Mouse (Mus musculus) lung, postnatal 4 days (tissue): ENCODE results near the gene Ctla4.
A peak's percentile ranks its signal among the peaks of the same experiment; 100 is the strongest.

Source experiments
- DNase-seq, 2 experiments: peaks; one replicate each; pipeline ENCODE4 v3.0.0; 2021

Ctla4 gene

GRCm38 (mm10) chr1:60930397-60930796, 43.6 kb downstream of the Ctla4 start:
- DNase-seq: no peak

- no peak for DNase-seq
Measured at GRCm38 (mm10) chr1:60935968-60936581, 49.3 kb downstream of the Ctla4 start.

GRCm38 (mm10) chr1:60936963-60937711, 50.3 kb downstream of the Ctla4 start:
- DNase-seq: no peak

DNA sequence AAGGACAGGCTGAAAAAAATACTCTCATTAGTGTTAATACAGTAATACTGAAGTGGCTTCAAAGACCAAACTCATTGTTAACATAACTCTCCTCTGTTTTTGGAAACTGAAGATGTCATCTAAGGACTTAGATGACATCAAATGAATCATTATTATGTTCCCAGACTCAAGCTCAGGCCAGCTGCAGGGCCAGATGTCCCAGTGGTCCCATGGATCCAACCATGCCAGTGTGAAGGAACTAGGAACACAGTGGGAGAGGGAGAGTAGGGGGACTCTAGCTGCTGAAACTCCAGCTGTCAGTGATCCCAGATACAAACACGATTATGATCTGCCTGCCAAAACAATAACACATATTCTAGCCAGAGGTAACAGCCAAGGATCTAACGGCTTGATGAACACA, 51.5 kb downstream of the Ctla4 start:
- DNase-seq: no peak

GRCm38 (mm10) chr1:60938974-60939373, 52.2 kb downstream of the Ctla4 start:
- DNase-seq: no peak

DNA sequence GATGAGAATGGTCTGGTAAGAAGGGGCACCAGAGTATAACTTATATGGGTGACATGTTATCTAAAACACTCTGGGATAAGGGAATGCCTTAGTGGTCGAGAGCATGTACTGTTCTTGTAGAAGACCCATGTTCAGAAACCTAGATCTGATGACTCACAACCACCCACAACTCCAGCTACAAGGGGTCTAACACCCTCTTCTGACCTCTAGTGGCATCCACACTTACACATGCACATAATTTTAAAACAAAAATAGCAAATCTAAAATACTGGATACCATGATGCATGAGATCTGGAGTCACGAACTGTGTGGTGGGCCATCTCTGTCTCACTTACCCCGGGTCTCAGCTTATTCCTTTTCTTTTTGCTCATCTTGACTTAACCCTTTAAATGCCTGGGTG, 53.2 kb downstream of the Ctla4 start:
- DNase-seq: no peak

DNA sequence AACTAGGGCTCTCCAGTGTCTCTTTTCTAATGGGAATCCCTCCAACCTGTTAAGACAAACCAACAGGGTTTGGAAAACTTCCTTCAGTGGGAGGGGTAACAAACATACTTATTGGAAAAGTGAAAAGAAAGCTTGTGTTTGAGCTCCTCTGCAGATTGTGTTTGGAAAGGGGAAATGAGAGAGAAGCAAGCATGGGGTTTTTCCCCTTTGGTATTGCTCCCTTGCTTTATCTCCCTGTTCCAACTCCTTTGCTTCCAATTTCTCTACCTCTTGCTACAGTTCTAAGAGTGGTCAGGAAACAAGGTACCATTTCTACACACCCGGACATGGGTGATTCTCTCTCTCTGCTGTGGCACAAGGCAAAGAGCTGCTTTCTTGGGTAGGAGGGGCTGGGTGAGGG, 53.8 kb downstream of the Ctla4 start:
- DNase-seq: no peak

- DNase-seq: no peak
Measured at GRCm38 (mm10) chr1:60941056-60942048, 54.6 kb downstream of the Ctla4 start.

DNA sequence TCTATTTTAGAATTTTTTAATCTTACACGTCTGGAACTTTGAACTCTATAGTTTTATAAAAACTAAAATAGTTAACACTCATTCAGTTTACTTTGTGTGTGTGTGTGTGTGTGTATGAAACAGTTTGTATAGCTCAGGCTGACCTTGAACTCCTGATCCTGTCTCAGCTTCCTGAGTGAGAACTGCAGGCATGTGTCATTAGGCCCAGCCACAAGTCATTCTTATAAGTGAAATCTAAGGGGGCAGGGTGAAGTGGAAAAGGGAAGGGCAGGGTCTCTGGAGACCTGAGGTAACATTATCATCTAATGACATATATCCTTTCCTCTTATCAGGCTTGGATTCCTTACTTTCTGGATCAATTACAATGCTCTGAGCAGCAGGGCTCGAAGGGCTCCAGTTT, 56.1 kb downstream of the Ctla4 start:
- no peak for DNase-seq

DNA sequence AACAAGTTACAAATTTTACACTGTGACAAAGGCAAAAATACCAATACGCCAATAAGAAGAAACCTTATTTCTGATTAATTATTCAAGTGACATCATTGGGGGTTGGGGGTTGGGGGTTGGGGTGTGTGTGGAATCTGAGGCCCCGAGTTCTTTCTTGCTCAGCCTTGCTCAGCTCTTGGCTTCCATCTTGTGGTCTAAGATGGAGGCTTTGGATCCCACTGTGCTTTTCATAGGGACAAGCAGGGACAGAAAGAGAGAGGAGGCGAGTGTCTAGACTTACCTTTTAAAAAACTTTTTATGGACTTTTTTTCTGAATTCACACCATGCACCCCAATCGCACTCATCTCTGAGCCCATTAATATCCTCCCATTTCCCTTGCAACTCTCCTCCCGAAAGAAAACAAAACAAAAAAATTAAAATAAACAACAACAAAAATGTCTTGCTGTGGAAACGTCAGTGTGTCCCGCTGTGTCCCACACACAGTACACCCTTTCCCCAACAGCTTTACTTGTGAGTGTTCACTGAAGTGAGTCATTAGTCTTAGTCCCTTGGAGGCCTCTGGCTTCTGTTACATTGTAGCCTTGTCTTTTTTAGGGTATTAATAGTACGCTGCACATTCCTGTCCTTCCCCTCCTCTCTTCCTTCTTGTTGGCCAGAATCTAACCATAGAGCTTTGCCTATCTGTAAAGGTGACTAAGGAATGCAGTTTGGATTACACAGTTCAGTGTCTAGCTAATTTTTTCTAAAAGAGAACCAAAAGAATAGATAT, 59.0 kb downstream of the Ctla4 start:
- DNase-seq: no peak

DNA sequence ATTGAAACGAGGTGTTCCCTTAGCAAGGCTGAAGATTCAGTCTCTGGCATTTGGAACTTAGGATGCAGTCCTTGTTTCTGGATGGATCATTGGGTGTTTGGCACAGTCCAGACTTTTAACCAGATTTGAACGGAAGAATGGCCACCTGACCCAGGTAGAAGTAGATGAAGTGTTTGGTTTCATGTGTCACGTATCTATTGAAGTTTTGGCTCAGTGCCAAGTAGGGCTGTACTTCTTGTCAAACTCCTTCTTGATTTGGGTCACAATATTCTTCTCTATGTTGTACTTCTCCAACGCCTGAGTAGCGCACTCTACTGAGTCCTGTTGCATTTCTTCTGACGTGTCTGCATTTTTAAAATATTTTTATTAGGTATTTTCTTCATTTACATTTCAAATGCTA, 61.3 kb downstream of the Ctla4 start:
- no peak for DNase-seq

DNA sequence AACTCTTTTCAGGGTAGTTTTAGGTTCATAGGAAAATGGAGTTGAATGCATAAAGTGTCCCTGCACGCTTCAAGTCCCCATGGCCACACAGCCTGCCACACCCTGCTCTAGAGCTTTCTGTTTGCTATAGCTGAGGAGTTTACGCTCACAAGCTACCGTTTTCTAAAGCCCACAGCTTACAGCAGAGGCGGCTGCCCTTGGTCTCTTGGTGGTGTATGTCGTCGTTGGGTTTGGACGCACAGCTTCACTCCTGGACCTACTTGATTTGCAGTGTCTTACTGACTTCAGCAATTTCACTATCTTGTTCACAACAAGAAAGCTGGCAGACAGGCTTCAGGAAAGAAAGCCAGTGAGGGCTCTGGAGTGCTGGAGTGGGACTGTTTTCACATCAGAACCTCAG, 66.2 kb downstream of the Ctla4 start:
- DNase-seq: no peak

DNA sequence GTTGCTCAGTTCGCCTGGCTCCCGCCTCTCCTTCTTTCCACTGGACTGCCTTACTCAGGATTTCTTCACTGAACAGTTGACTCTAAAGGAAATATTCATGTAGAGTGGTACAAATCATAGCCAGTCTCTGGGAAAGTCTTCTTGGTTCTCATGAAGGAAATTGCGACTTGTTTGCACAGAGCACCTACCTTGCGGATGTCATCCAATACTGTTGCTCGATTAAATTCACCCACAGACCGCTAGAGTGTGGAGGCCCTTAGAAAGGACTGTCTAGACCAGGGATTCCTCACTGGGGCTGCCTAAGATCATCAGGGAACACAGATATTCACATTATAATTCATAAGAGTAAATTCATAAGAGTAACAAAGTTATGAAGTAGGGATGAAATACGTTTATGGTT, 66.9 kb downstream of the Ctla4 start:
- no peak for DNase-seq

GRCm38 (mm10) chr1:60954759-60955158, 68.0 kb downstream of the Ctla4 start:
- peak in 1 of 2 experiments; percentile 15 for DNase-seq

DNA sequence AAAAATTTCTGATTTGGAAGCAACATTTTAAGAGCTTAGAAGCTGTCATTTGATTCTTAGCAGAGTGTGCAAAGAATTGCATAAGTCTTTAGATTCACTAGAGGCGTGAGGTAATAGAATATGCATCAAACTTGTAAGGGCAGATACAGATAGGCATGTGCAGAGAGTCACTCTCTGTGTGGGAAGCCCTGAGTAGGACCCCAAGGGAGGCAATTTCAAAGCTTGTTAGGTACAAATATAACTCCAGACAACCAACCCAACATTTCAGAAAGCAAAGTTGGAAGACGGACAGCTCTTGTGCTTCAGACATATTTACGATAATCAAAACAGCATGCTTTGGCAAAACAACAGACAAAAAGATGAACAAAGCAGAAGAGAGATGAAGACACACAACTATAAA, 68.4 kb downstream of the Ctla4 start:
- no peak for DNase-seq

DNA sequence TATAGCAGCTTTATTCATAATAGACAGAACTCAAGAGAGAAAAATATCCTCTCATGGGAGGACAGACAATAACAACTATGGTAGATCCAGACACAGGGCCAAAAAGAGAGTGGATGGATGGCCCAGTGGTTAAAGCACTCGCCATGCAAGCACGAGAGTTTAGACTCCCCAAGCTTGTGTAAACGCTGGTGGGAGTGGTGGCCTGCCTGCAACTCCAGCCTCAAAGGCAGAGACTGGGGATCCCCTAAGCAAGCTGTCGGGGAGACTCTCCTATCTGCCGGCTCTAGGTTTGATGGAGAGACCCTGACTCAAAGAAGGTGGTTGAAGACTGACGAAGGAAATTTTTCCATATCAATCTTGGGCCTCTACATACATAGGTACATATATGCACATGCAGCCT, 69.4 kb downstream of the Ctla4 start:
- no peak for DNase-seq

- DNase-seq: no peak
Measured at GRCm38 (mm10) chr1:60958287-60958686, 71.5 kb downstream of the Ctla4 start.

GRCm38 (mm10) chr1:60959246-60959645, 72.4 kb downstream of the Ctla4 start:
- DNase-seq: no peak

DNA sequence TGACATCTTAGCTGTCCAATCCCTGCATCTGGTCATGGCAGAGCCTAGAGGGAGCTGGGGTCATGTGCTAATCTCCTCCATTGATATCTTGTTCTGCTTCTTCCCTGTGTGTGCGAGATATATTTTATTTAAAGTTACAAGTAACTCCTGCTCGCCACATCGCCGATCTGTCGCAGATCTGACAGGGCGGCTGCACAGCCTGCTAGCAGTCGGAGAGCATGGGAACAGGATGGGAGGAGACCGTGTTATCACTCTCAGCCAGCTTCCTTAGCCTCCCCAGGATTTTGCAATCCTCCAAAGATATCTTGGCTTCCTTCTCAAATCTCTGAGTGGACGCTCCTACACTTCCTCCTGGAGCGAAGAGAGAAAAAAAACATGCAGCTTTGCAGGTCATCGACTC, 73.7 kb downstream of the Ctla4 start:
- peak; percentile 37 to 63 for DNase-seq

DNA sequence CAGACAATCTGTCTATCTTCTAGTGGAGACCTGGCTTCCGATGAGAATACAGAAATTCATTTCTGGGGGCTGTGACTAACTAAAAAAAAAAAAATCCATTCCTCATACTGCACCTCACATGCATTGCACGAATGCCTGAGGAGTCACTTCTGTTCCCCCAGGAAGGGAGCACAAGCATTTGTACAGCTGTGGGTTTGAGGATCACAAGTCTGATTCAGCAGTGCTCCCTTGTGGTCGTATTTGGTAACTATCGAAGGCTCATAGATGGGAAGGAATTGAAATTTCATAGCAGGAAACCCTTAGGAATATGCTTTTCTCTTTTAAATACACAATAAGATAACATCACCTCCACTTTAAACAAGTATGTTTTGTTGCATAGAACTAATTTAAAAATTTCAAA, 74.3 kb downstream of the Ctla4 start:
- DNase-seq: peak in 1 of 2 experiments; percentile 66

DNA sequence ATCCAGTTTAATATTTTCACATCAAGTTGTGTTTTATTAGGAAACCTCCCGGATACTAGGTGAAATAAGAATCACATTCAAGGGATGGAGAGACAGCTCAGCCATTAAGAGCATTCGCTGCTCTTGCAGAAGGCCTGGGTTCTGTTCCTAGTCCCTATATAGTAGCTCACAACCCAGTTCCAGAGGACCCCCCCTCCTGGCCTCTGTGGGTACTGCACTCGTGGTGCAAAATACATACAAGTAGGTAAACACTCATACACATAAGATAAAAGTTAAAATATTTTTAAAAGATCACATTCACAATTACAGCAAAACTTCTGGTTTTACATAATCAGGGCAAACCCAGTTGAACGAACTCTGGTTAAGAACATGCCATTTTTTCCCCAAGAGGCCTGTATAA, 75.3 kb downstream of the Ctla4 start:
- DNase-seq: no peak
